Mouse (Mus musculus) B cell, adult 2 months (primary cell): ENCODE data around the gene Klhl41.
A peak's percentile ranks its signal among the peaks of the same experiment; 100 is the strongest.
"Not testable (repeated sequence)": the region's sequence is repeated elsewhere in the genome, so short reads cannot be mapped to it uniquely, and the experiment has no call there.

Source experiments
- DNase-seq, 2 experiments: peaks; one replicate each; pipeline ENCODE4 v3.0.0; 2022

Klhl41 gene

GRCm38 (mm10) chr2:69669853-69670252, at the start of gene Klhl41:
TSS of gene Klhl41 (plus strand) at chr2:69670120.
- DNase-seq, result no peak

DNA sequence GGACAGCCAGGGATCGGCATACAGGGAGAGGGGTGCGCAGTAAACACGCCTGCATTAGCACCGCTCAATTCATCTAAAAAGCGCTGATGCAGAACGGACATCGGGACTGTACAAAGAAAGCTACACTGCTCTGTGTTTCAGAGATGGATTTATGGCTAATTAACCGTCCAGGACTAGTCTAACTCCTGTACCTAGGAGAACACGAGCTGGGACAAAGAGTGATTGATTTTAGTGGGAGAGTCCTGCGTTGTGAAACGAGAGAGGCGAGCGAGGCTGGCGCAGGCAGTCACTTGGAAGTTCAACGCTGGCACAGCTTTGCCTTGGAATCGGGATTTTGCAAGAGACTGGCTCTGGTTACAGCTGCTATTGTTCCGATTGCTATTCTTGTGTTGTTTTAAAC, 40.7 kb upstream of the Klhl41 start:
- DNase-seq, result no peak

DNA sequence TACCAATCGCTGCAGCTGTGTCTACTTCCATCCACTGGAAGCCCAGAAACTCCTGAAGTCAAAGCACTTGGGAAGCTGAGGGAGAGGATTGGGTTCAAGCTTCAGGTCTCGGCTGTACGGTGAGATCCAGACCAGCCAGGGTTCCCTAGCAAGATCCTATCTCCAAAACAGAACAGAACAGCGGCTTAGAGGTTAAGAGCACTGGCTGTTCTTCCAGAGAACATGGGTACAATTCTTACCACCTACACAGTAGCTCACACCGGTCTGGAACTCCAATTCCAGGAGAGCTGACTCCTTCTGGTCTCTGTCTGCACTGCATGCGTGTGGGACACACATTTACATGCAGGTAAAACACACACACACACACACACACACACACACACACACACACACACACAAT, 40.0 kb upstream of the Klhl41 start:
- DNase-seq, result no peak

GRCm38 (mm10) chr2:69630792-69631191, 39.1 kb upstream of the Klhl41 start:
- no peak for DNase-seq

DNA sequence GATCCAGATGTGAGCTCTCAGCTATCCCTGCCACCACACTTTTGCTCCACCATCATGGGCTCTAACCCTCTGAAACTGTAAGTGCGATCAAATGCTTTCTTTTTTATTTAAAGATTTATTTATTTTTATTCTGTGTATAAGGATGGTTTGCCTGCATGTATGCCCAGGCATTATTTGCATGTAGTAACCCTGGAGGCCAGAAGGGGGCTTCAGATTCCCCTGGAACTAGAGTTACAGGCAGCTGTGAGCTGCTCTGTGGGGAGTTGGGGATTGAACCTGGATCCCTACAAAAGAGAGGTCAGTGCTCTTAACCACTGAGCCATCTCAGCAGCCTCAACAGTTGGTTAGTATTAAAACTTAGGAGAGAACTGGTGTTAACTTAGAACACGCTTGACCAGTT, 38.5 kb upstream of the Klhl41 start:
- DNase-seq, result peak; percentile 46 to 58

- peak; percentile 70 to 74 for DNase-seq
Measured at GRCm38 (mm10) chr2:69635064-69635701, 34.7 kb upstream of the Klhl41 start.

DNA sequence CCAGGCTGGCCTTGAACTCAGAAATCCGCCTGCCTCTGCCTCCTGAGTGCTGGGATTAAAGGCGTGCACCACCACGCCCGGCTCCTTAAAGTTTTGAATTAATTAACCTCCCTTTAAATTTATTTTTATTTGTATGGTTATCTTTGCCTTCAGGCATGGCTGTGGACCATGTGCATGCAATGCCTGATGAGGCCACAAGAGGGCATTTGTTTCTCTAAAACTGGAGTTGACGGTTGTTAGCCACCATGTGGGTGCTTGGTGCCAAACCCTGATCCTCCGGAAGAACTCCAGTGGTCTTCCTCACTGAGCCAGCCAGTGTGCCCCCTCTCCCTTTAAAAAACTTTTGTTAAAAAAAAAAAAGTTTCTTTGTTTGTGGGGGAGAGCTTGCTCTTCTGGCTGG, 34.1 kb upstream of the Klhl41 start:
- DNase-seq, result peak; percentile 78 to 82

- DNase-seq, result not testable (repeated sequence)
Measured at GRCm38 (mm10) chr2:69637989-69638388, 31.9 kb upstream of the Klhl41 start.

GRCm38 (mm10) chr2:69640100-69640499, 29.8 kb upstream of the Klhl41 start:
- DNase-seq, result no peak

DNA sequence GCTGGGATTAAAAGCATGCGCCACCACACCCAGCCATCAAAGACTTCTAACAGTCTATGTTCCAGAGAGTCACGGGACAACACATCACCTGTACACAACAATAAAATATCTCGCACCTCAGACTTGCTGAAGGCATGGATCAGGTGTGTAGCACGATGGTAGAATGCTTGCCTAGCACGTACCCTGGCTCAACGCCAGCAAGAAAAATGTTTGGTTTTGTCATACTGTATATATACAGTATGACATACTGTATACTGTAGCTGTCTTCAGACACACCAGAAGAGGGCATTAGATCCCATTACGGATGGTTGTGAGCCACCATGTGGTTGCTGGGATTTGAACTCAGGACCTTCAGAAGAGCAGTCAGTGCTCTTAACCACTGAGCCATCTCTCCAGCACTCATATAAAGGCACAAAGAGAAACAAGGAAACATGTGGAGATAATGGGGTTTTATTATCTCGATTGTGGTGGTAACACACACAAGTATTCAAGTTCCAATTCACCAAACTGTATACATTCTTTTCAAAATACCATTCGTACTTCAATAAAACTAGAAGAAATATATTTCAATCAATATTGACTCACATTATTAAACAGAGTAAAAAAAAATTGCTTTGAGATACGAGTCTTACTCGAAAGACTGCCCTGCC, 24.8 kb upstream of the Klhl41 start:
- no peak for DNase-seq

- DNase-seq, result peak; percentile 63 to 64
Measured at GRCm38 (mm10) chr2:69646726-69647490, 23.0 kb upstream of the Klhl41 start, which contains the start of gene Bbs5. TSS of gene Bbs5 (plus strand) at chr2:69647171.

DNA sequence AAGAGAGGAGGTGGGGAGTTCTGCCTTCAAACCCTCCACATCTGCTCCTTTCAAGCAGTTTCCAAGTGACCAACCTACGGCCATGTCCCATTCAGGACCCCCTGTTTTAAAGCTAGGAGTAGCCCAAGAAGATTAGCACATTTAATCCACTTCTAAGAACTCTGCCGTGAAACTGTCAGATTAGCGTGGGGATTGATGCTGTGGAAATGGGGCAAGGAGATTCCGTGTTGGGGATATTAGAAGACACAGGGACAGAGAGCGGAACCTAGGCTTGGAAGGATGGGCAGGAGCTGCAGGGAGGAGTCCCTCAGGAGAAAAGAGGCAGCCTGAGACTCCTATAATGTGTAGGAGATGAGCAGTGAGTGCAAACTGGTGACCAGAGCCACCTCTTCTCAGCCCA, 20.2 kb upstream of the Klhl41 start:
- DNase-seq, result no peak

- no peak for DNase-seq
Measured at GRCm38 (mm10) chr2:69659326-69659725, 10.6 kb upstream of the Klhl41 start.

GRCm38 (mm10) chr2:69663827-69664476, 6.0 kb upstream of the Klhl41 start:
- no peak for DNase-seq

DNA sequence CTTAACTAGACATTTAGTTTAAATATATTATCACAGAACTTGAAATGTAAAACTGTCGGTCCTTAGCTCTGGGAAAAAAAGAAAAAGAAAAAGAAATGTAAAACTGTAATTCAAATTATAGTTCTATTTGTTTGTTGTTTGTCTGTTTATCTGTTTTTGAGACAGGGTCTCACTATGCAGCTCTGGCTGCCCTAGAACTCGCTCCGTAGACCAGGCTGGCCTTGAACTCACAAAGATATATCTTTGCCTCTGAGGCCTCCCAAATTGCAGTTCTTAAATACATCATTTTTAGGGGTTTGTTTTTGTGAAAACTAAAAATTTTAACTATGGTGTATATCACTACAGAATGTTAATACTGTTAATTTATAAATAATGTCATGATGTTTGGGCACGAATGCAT, 2.3 kb upstream of the Klhl41 start:
- DNase-seq, result no peak

DNA sequence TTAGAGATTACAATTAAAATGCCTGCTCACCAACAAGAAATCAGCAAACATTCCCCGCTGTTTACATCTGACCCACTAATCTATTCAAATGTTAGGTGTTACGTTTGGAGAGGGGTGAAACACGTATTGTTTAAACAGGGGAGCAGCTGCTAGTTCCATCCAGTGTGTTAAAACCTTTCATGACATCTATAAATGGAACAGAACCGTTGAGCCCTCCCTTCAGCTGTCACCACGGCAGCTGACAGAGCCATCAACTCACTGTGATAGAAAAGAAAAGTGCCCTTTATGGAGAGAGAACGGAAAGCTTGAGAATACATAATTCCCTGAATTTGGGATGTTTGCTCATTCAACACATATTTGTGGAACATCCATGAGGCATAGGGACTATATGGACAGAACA, 1.5 kb upstream of the Klhl41 start:
- no peak for DNase-seq

DNA sequence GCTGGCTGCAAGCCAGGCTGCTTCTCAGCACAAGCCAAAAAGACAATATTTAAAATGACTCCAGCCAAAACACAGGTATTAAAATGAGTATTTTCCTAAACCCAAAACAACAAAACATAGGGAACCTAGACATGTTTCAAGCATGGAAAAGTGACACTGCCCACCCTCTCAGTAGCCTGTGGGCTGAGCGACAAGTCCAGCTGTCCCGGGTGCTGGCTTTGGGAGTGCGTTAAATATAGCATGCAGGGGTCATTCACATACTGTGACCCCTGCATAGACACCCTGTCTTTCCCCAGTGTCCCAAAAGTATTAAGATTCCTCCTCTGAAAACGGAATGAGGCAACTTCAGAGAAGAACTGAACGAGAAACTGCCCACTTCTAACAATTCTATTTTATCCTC, 3.8 kb downstream of the Klhl41 start:
- no peak for DNase-seq

DNA sequence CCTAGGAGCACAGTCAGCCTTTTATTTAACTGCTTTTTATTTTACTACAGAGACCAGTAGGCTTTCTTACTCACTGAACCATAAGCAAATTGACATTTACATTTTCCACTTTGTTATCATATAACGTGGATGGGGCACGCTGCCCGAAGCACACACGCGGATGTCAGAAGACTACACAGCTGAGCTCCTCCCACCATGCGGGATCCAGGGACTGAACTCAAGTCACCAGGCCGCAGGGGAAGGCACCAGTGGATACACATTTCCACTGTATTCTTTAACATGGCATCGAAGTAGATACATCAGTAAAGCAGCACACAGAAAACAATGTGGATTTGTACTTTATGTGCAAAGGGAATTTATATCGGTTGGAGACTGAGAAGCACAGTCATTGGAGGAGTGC, 5.3 kb downstream of the Klhl41 start:
- no peak for DNase-seq

GRCm38 (mm10) chr2:69676713-69677112, 6.8 kb downstream of the Klhl41 start:
- peak; percentile 31 to 48 for DNase-seq

DNA sequence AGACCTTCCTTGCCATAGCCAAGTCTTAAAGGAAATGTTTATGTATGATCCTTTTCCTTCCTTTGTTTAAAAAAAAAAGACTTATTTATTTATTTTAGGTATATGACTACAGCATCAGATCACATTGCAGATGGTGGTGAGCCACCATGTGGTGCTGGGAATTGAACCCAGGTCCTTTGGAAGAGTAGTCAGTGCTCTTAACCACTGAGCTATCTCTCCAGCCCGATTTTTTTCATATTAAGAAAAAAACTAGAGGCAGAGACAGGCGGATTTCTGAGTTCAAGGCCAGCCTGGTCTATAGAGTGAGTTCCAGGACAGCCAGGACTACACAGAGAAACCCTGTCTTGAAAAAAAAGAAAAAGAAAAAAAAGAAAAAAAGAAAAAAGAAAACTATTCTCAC, 7.3 kb downstream of the Klhl41 start:
- not testable (repeated sequence) for DNase-seq

GRCm38 (mm10) chr2:69679990-69680389, 10.1 kb downstream of the Klhl41 start:
- DNase-seq, result peak; percentile 26 to 55

DNA sequence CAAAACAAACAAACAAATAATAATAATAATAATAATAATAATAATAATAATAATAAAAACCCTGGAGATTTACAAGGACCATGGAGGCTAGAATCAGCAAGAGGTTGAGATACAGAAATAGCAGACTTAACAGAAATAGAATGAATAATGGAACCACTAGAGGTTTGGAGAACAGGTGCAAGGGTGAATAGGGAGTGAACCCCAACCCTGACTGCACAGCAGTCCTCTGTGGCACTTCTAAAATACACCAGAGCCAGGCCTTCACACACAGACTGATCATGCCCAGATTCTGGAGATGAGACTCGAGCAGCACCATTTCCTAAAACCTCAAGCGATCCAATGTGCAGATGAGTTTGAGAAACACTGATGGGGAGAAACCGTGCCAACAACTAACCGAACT, 12.0 kb downstream of the Klhl41 start:
- DNase-seq, result no peak

DNA sequence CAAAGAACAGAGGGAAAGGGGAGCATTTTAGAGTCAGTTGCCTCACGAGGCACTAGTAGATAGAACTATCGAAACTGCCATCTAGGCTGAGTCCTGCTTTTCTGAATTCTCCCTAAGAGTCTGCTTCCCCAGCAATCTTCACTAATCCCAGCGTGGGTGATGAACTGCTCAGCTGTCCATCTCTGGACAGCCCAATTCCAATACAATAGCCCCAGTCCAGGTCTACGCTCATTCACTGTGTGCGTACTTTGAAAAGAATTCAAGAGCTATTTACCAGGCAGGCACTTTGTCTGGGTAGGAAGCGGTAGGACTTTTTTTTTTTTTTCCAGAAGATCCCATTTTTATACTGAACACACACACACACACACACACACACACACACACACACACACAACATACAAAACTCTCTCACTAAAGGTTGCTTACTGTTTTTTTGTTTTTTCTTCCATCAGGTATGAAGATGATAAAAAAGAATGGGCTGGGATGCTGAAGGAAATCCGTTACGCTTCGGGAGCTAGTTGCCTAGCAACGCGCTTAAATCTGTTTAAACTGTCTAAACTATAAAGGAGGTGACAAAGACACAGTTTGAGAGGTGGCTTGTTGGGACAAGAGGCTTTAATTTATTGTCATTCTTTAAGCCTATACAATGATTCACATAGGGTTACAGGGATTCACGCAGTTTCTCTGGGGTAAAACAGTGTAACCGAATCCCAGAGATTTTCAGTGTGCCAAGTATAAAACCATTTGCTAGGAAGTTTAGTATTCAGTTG, 13.3 kb downstream of the Klhl41 start:
- DNase-seq, result no peak
